Mouse (Mus musculus): ENCODE measurements around the gene Atp6v1fnb. TPM values are rescaled to one million over a fixed set of nuclear protein-coding genes. Genes with fewer than 3 reads are reported as not detected.

Gene Atp6v1fnb
- not detected for polyA plus RNA-seq (2014; fragmentation: Illumina TruSeq; extraction: RNeasy Lipid Tissue Mini Kit (QIAGEN cat#74804); ENCODE audit: low read depth, low replicate concordance)

GRCm38 (mm10) chr6:29471137-29471536 lies at the start of gene Atp6v1fnb:
TSS of gene Atp6v1fnb (plus strand) at chr6:29471437.

GRCm38 (mm10) chr6:29433038-29433803 lies 38.0 kb upstream of the Atp6v1fnb start, which contains the start of gene Flnc:
TSS of gene Flnc (plus strand) at chr6:29433256.

GRCm38 (mm10) chr6:29467583-29468354 lies 3.5 kb upstream of the Atp6v1fnb start, which contains the start of gene Atp6v1f:
TSS of gene Atp6v1f (plus strand) at chr6:29467718.

GRCm38 (mm10) chr6:29507447-29508309 lies 36.4 kb downstream of the Atp6v1fnb start, which contains the start of gene Kcp:
TSS of gene Kcp (minus strand) at chr6:29507952.

Other genes with a start within 250 kb of the Atp6v1fnb start
- gene Hilpda, start 198.9 kb upstream of the Atp6v1fnb start, polyA plus RNA-seq (2014; fragmentation: Illumina TruSeq; extraction: RNeasy Lipid Tissue Mini Kit (QIAGEN cat#74804); ENCODE audit: low read depth, low replicate concordance) = 8.4 TPM
- gene Fam71f2, start 191.8 kb upstream of the Atp6v1fnb start, polyA plus RNA-seq (2014; fragmentation: Illumina TruSeq; extraction: RNeasy Lipid Tissue Mini Kit (QIAGEN cat#74804); ENCODE audit: low read depth, low replicate concordance) = not detected
- gene Fam71f1, start 152.3 kb upstream of the Atp6v1fnb start, polyA plus RNA-seq (2014; fragmentation: Illumina TruSeq; extraction: RNeasy Lipid Tissue Mini Kit (QIAGEN cat#74804); ENCODE audit: low read depth, low replicate concordance) = not detected
- gene Calu, start 123.4 kb upstream of the Atp6v1fnb start, polyA plus RNA-seq (2014; fragmentation: Illumina TruSeq; extraction: RNeasy Lipid Tissue Mini Kit (QIAGEN cat#74804); ENCODE audit: low read depth, low replicate concordance) = 355 TPM
- not detected for gene Opn1sw, start 83.0 kb upstream of the Atp6v1fnb start, polyA plus RNA-seq (2014; fragmentation: Illumina TruSeq; extraction: RNeasy Lipid Tissue Mini Kit (QIAGEN cat#74804); ENCODE audit: low read depth, low replicate concordance)
- 1.5 TPM for gene Ccdc136, start 75.1 kb upstream of the Atp6v1fnb start, polyA plus RNA-seq (2014; fragmentation: Illumina TruSeq; extraction: RNeasy Lipid Tissue Mini Kit (QIAGEN cat#74804); ENCODE audit: low read depth, low replicate concordance)
- 0.19 TPM for gene Flnc, start 38.2 kb upstream of the Atp6v1fnb start, polyA plus RNA-seq (2014; fragmentation: Illumina TruSeq; extraction: RNeasy Lipid Tissue Mini Kit (QIAGEN cat#74804); ENCODE audit: low read depth, low replicate concordance)
- gene Atp6v1f, start 3.7 kb upstream of the Atp6v1fnb start, polyA plus RNA-seq (2014; fragmentation: Illumina TruSeq; extraction: RNeasy Lipid Tissue Mini Kit (QIAGEN cat#74804); ENCODE audit: low read depth, low replicate concordance) = 21.9 TPM
- not detected for gene Kcp, start 36.5 kb downstream of the Atp6v1fnb start, polyA plus RNA-seq (2014; fragmentation: Illumina TruSeq; extraction: RNeasy Lipid Tissue Mini Kit (QIAGEN cat#74804); ENCODE audit: low read depth, low replicate concordance)
- 2.1 TPM for gene Irf5, start 55.2 kb downstream of the Atp6v1fnb start, polyA plus RNA-seq (2014; fragmentation: Illumina TruSeq; extraction: RNeasy Lipid Tissue Mini Kit (QIAGEN cat#74804); ENCODE audit: low read depth, low replicate concordance)
- gene Tnpo3, start 138.4 kb downstream of the Atp6v1fnb start, polyA plus RNA-seq (2014; fragmentation: Illumina TruSeq; extraction: RNeasy Lipid Tissue Mini Kit (QIAGEN cat#74804); ENCODE audit: low read depth, low replicate concordance) = 67.3 TPM
- gene Tspan33, start 222.8 kb downstream of the Atp6v1fnb start, polyA plus RNA-seq (2014; fragmentation: Illumina TruSeq; extraction: RNeasy Lipid Tissue Mini Kit (QIAGEN cat#74804); ENCODE audit: low read depth, low replicate concordance) = 5.7 TPM

All from sigmoid colon, adult 10 weeks (tissue).